Mouse (Mus musculus) heart, postnatal 0 days (tissue): ENCODE data around the gene Anxa6.

ENCODE experiments used
- CTCF ChIP-seq: IDR thresholded peaks from 2 replicates; pipeline ENCODE4 v1.5.1; 2016; ENCODE audit warnings: antibody characterized with exemption, control low read depth, low read depth
- EP300 ChIP-seq: IDR thresholded peaks from 2 replicates; pipeline ENCODE4 v1.6.1; 2016; ENCODE audit warnings: antibody characterized with exemption, low read depth

DNA sequence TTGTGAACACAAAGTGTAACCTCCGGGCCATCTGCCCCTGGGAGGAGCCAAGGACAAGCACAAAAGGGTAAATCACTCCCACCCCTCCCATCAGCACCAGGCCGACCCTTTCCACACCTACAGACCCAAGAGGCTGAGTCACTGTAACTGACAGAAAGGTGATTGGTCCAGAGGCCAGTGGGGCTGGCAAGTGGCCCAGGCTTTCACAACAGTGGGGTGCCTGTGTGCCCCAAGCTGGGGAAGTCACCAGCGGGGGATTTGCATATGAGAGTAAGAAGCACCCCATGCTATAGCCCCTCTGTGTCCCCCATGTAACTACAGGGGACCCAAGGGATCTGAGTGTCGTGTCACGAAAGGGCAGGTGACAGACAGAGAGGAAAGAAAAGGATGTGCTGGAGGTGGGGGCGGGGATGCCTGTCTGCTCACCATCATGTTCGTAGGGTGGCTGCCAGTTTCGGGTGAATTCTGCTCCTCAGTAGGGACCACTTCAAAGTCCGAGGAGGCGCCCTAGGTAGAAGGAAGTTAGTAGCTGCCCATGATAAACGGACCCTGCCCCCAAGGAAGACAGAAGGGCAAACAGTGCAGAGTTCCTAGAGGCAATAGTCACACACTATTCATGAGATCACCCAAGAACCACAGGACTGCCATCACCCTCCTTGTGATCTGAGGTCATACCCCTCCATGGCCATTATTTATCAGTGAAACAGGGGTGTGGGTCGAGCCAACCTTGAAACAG is 97.0 kb downstream of the Anxa6 start:
- TF ChIP-seq CTCF (no peak), EP300 (no peak)
